7 mouse cellular contexts compared by ENCODE assay signal in the genomic region with DNA sequence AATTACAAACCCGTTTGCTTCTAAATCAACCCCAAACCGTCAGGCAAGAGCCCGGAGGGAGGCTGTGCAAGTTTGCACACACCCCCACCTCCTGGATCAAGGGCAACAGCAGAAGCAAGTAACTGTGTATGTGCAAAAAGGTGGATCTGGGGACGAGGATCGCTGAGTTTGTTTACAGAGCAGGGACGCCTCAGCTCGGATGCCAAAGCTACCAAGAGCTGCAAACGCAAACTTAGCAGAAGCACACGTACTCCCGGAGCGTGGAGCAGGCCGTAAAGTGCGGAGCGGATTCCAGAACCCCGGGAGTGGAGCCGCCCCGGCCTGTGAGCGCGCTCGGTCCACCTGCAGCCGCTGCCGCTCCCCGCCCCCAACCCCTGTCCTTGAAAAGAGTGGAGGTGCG. TPM values are rescaled to one million over a fixed set of nuclear protein-coding genes. Genes with fewer than 3 reads are reported as not detected.
A peak's percentile ranks its signal among the peaks of the same experiment; 100 is the strongest.
DNase-seq lines count a peak whose midpoint lies in the region; ATAC-seq lines count a peak whose summit lies in the region.

No protein-coding gene starts in this region.

- H3K27ac ChIP-seq in intestine, embryonic 15.5 days: peak overlapping the region; percentile 99
- peak overlapping the region; percentile 99 for H3K27ac ChIP-seq in midbrain, embryonic 10.5 days (replicated peaks)

- intact Hi-C loops in gastrocnemius, postnatal 36 days (cut with DNase I): loop anchor here (5.0 to 10.0 kb wide), 4 partner anchors 200 to 1167 kb away; no protein-coding TSS in a partner anchor
- intact Hi-C loops in left cerebral cortex, postnatal 25 days (cut with DNase I): loop anchor here (2.0 to 10.0 kb wide), 10 partner anchors 159 to 1915 kb away; no protein-coding TSS in a partner anchor

- H3K4me2 ChIP-seq in intestine, embryonic 15.5 days (replicated peaks): peak overlapping the region; percentile 83

- peak overlapping the region; percentile 89 for H3K4me3 ChIP-seq in intestine, embryonic 15.5 days (replicated peaks)
- peak overlapping the region; percentile 98 for H3K4me3 ChIP-seq in midbrain, embryonic 10.5 days

- H3K9ac ChIP-seq in intestine, embryonic 15.5 days: peak overlapping the region; percentile 97

- no peaks in the 10 kb centered on the region for H3K27me3 ChIP-seq in intestine, embryonic 15.5 days (replicated peaks)
- no peaks in the 10 kb centered on the region for H3K27me3 ChIP-seq in midbrain, embryonic 10.5 days (ENCODE audit: low read depth, poor library complexity, severe bottlenecking)

- peak; percentile 83 for ATAC-seq in intestine, embryonic 15.5 days

- H3K36me3 ChIP-seq in intestine, embryonic 15.5 days: no peaks in the 10 kb centered on the region
- peaks cover 20% of the 10 kb centered on the region for H3K36me3 ChIP-seq in midbrain, embryonic 10.5 days

- peak; percentile 97 for DNase-seq in adrenal gland, adult 2 months
- peak; percentile 86 for DNase-seq in embryo, embryonic 11.5 days (ENCODE audit: low read depth, low spot score)
- DNase-seq in gastrocnemius, postnatal 36 days: peak; percentile 93 to 96
- peak; percentile 96 to 97 for DNase-seq in left cerebral cortex, postnatal 25 days (ENCODE audit: low spot score in 2 of 2)
- peak; percentile 93 for DNase-seq in midbrain, embryonic 10.5 days (ENCODE audit: low spot score)
- peak; percentile 97 for DNase-seq in skeletal muscle tissue, adult 2 months (ENCODE audit: low read depth, low spot score)

- H3K9me3 ChIP-seq in intestine, embryonic 15.5 days: no peaks in the 10 kb centered on the region
- H3K9me3 ChIP-seq in midbrain, embryonic 10.5 days (replicated peaks): no peaks in the 10 kb centered on the region

- peaks cover 8% of the 10 kb centered on the region; the same call in 1 of the 2 replicates for H3K4me1 ChIP-seq in intestine, embryonic 15.5 days (replicated peaks)
- H3K4me1 ChIP-seq in midbrain, embryonic 10.5 days: peaks cover 38% of the 10 kb centered on the region

- under 1% methylated on average over 24 of the region's 24 CpGs for WGBS in intestine, embryonic 15.5 days
- under 1% methylated on average over 24 of the region's 24 CpGs for WGBS in midbrain, embryonic 10.5 days

RNA-seq across cellular contexts. Expression of gene Cited2, which starts 0.9 kb away (rescaled TPM):
- 10 to 100 TPM; 57.4 to 72.4 TPM for total RNA-seq in adrenal gland, adult 2 months (2021)
- 108 and 109 TPM in 2 replicates for polyA plus RNA-seq in adrenal gland, adult 2 months (2012; rRNA removed)
- total RNA-seq in gastrocnemius, postnatal 36 days (2021): 10 to 100 TPM; 45.9 to 51.3 TPM
- polyA plus RNA-seq in intestine, embryonic 15.5 days (2015; fragmentation: Nextera tagmentation; extraction: Ambion mirVana): 48.9 and 49.5 TPM in 2 replicates
- total RNA-seq in left cerebral cortex, postnatal 25 days (2021): 10 to 100 TPM; 45.0 to 49.2 TPM
- 59.6 and 60.1 TPM in 2 replicates for polyA plus RNA-seq in midbrain, embryonic 10.5 days (2016; fragmentation: Nextera tagmentation; extraction: Ambion mirVana)

Comparison
In these comparisons a context has a peak if more than half of its experiments do, and no peak if none do; other contexts are left out.
1. Peak in every context shown above with its lines: DNase-seq, ATAC-seq, H3K4me3 ChIP-seq and H3K27ac ChIP-seq.